Mouse (Mus musculus) c-Kit-positive CD71-positive TER-119-negative erythroid progenitor cells, embryonic 14.5 days (primary cell): ENCODE results near the gene Kpna3.
A peak's percentile ranks its signal among the peaks of the same experiment; 100 is the strongest.
"Not testable (repeated sequence)": the region's sequence is repeated elsewhere in the genome, so short reads cannot be mapped to it uniquely, and the experiment has no call there.

Source experiments
- DNase-seq: peaks from one replicate; pipeline ENCODE4 v3.0.0-alpha.2; 2013; ENCODE audit warnings: low read depth

Kpna3 gene

DNA sequence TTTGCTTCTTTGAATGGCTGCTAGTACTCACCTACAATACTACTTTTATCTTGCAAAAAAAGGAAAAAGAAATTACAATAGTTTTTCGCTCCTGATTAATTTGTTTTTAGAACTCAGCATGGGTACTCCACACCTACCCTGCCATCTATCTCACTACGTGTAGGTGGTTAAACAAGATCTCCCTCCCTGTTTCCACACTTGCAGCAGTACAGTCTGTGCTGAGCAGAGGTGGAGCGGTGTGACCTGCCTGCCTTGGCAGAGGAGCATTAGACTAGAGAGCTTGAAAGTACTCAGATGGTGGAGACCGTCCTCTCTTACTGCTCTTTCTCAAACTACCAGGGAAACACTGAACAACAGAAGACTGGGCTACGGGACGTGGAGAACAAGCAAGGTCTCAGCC lies 44.9 kb downstream of the Kpna3 start:
- DNase-seq: no peak

DNA sequence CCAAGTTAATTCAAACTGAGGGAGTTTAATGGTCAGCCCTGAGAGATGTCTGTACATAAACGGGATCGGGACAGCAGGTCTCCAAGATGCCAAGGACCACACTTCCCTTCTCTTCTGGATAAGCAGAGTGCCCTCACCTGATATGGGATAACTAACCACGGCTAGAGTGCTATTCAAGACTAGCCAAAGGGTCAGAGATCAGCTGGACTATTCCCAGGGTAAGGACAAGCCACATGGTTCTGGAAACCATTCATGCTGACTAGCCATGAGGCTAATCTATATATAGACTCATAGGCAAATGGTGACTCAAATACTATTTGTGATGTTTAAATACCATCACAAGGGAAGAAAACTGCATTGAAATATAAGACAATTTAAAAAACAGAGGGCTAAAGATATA lies 49.1 kb downstream of the Kpna3 start:
- no peak for DNase-seq

DNA sequence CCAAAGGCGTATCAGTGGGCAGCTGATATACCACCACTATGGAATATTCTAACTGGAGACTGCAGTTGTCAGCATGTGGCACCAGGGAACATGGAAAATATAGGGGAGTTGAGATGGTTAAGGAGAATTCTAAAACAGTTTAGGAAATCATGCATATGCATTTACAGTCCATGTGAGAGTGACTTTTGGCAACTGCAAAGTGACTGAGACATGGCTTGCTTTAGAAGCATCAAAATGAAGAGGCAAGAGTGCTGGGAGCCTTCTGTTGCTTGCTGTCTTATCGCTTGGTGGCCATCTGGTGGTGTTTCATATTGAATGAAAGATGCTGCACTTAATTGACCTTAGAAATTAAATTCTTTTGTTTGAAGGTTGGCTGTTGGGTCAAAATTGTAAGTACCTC lies 72.4 kb downstream of the Kpna3 start:
- DNase-seq: no peak

DNA sequence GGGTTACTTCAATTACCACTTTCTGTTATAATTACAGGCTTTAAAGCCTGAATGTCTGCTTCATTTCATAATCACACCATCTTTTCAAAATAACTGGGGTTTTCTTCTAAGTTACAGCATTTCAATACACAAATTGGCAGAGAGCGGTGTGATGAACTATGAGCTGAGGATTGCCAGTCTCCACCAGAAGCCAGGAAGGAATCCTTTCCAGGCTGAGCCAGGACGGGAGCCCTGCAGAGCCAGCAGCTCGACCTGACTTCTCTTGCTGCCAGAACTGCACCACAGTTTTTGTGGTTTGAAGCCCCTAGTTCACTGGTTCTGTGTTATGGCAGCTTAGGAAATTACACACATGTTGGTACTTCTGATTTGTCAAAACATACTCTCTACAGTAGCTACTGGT lies 75.0 kb downstream of the Kpna3 start:
- DNase-seq: no peak

DNA sequence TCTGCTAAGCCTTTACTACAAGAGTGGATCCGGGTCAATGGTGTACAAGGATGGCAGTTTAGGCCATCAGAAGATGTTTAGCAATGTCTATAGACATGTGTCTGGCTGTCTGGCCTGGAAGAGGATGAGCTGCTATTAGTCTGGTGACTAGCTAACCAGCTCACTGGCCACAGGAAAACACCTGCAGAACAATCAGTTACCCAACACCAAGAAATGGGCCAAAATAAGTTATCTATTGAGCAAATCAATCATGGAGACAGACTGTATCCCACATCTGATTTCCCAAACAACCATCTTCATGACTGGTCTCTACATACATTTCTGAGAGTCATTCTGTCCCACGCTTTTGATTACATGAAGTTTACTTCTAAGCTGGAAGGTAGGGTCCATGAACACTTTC lies 75.9 kb downstream of the Kpna3 start:
- no peak for DNase-seq

DNA sequence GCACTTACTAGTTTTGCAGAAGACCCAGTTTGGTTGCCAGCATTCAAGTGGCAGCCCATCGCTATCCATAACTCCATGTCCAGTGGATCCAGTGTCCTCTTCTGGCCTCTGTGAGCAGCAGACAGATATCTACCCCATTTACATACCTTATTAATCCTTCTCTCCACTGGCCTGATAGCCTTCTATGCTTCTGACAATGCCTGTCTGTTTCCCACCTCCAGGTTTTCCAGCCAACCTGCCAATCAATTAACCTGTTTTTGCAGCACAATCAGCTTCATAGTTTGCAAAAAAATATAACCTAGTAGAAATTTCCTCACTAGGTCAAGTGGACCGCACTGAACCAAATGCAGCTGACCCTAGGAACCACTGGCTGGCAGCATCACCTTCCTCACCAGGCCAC lies 77.4 kb downstream of the Kpna3 start:
- DNase-seq: no peak

DNA sequence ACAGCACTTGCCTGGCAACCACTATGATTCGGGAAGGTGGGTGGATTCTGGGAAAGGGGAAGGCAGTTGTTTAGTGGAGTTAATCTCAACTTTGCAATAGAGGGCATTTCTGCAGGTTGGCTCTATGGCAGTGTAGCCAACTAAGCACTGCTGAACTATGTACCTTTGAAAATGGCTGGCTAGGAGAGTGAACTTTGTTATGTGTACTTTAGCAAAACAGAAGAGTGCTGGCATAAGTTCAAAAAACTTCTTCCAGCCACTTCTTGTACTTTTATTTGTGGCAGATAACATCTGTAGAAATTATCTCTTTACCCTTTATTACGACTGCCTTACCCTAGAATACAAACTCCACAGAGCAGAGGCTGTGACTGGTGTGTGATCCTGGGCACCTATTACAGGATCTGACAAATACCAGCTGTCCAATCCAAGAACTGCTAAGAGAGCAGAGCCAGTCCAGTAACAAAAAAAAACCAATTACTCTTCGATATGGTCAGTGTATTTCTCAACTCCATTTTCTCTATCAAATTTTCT lies 78.6 kb downstream of the Kpna3 start:
- DNase-seq: no peak

DNA sequence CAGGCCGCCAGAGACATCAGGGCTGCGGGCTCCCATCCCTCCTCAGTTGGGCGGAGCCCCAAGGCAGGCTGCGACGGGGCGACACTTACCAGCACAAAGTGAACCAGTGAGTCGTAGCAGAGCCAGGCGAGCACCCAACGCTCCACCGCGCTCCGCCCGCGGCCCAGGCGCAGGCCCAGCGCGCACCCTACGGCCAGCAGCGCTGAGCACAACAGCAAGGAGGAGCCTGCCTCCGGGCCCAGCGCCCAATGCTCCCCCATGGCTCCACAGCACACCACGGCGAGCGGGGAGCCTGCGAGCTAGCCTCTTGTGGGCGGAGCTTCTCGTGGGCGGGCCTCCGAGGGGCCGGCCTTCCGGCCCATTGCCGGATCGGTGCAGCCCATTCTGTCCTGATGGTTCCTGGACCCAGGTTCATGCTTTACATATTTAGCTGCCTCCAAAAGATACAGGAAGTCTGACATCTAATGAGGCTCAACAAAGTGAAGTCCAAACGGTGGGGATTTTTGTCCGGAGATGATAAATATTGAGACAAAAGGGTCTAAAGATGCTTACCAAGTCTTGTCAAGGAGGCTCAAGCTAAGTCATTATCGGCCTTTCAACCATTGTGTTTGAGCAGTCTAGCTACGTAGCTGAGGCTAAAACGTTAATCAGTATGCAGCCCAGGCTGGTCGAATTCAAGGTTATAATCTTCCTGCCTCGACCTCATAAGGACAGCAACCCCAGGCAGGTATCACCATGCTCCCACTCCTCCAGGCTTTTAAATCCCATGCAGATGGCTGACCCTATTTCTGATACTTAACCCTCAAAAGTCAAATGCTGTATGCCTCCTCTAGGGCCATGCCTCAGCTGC lies 79.3 kb downstream of the Kpna3 start, which contains the start of gene Ebpl:
Gene Ebpl (minus strand): TSS at position 309 of the 850 bp plus-strand sequence.
- peak; percentile 81 for DNase-seq

DNA sequence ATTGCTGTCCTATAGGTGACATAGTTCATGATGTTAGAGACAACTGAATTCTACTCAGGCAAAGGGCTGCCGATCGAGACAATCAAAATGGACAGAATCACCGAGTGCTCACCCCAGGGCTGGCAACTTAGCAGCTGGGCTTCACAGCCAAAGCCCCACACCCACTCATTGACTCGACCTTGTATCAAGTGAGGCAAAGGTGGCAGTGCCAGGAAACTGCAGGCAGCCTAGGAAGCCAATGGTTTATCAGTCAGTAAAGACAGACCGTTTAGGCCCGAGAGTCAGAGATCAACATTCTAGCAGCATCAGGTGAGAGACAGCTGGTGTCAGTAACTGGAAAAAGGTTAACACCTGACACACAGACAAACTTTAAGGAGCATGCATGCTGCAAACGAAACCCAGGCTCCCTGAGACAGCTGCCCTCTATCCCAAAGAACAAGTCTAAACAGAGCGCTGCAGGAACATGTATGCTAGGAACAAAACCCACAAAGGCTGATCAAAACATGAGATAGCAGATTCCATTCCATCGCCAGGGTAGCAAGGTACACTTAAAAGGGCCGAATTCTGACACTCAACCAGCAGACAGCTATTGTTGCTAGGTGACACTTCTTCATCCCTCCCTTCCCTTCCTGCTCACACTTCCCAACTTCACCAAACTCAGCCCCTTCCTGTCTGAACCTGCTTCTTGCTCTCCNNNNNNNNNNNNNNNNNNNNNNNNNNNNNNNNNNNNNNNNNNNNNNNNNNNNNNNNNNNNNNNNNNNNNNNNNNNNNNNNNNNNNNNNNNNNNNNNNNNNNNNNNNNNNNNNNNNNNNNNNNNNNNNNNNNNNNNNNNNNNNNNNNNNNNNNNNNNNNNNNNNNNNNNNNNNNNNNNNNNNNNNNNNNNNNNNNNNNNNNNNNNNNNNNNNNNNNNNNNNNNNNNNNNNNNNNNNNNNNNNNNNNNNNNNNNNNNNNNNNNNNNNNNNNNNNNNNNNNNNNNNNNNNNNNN lies 85.1 kb downstream of the Kpna3 start:
- DNase-seq: no peak

DNA sequence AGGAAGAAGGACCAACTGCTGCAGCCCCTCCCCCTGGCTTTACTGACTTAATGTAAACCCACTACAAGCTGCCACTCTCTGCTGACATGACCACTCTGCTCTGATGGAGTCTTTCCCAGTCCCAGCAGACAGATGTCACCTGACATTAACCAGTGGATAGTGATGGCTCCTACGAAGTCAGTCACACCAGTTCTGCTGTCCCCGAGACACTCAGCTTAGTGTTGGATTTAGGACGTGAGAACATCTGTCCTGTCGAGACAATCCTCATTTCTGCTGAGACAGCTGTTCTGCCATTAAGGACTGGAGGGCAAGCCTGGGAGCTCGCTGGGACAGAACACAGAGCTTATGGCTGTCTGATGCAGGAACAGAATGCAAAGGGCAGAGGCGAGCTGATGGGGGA lies 88.9 kb downstream of the Kpna3 start:
- no peak for DNase-seq

DNA sequence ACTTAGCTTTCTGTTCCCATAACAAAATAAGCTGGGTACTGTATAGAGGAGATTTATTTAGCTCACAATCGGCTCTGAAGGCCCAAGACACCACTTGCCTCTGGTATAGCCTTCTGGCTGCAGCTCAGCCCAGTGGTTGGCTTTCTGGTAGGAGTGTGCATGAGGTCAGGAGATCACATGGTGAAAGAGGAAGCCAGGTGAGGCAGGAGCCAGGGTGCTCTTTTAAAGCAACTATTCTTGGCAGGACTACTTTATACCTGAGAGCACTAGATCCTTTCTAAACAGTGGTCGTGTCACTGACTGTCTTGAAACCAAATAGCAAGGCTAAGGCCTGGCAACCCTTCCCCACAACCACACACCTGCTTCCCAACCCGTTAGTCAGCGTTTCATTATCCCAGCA lies 89.8 kb downstream of the Kpna3 start:
- DNase-seq: no peak

DNA sequence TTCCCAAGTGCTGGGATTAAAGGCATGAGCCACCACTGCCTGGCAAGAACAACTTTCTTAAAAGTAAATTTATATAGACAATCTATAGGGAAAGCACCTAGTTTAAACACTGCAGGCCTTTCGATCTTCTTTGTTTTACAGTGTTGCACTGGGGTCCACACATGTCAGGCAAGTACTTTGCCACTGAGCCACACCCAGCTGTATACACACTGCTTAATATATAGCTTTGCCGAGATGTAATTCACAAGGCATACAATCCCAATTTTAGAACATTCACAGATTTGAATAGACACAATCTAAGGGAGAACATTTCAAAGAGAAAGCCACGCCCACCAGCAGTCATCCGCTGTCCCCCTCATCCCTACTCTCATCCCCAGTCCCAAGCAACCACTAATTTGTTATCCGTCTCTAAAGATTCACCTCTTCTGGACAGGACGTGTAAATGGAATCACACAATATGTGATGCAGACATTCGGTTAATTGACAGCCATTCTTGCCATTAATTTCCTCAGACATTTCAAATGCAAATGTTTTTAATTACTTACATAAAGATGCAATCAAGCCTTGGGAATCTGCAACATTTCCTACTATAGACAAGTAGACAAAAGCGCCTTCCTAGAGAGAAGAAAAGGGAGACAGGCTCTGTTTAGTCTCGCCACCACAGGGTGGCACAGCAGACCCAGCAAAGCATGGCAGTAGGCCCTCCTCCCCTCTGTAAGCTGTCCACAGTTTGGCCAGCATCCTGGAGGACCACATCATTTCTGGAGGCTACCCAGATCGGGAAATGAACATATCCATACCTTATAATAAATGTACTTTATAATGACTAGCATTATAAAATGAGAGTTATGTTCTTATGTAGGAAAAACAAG lies 92.6 kb downstream of the Kpna3 start:
- DNase-seq: no peak

DNA sequence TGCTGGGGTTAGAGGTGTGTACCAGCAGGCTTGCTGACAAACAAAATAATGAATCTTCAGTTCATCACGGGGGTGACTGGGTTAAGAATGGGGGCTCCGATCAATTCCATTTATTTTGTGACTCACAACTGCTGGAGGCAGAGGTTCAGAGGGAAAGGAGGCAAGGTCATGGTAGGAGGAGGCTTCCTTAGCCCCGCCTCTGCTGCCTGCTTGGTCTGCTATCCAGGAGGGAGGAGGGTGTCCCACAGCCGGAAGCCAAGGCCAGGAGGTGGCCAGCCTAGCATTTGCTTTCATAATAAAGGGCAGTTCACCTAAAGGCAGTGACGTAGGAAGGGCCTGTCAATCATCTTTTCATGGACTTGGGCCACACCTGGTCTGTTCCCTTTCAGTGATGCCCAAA lies 95.1 kb downstream of the Kpna3 start:
- DNase-seq: no peak

DNA sequence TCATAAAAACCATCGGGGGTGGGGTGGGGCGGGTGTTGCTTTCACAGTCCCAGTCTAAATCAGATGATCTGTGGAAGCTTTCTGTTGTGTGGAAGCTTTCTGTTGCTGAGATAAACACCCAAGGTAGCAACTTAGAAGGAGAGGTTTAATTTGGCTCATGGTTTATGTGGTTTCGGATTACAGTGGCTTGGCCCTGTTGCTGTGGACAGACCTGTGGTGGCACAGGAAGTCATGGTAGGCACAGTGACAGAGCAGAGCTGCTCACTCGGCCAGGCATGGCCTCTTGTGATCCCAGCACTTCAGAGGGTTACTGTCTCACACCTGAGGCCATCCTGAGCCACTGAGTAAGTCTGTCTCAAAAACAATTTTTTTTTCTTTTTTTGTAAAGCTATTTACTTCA lies 100.3 kb downstream of the Kpna3 start:
- DNase-seq: no peak

DNA sequence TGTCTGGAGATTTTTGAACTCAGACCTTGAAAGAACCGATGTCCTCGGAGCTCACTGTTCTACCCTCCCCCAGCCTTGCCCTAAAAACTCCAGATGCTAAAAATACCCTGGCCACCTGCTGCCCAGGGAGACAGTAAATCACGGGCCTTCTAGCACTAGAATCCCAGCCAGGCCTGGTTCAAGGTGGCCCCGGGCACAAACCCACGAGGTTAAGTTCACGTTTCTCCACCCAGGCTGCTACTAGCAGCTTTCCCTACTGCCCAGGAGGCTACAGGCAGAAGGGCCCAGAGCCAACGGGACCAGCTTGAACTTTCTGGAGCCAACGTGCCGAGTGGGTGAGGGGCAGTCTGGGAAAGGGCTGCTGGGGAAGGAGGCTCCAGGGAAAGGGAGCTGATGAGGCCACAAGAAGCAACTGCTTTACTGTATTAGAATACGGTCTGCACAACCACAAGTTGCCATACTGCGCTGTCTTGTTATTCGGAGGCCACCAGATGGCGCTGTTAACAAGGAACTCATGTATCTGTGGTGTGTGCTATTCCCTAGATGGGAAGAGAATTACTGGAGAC lies 108.6 kb downstream of the Kpna3 start:
- DNase-seq: peak; percentile 77

DNA sequence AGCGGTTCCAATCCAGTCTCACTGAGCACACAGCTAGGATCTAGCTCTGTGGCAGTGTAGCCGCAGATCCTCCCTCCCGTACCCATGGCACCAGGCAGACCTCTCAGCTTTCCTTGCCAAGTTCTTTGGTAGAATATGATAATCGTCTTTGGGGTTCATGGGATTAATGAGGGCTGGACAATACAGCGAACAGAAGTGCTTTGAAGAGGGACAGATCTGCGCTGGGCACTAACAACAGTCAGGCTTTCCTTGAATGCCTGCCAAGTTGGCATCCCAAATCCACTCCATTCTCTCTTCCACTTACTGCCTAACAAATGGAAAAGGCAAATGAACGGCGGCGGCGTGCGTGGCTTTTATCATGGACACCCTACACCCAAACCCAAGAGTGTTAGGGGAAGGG lies 109.1 kb downstream of the Kpna3 start:
- DNase-seq: no peak

DNA sequence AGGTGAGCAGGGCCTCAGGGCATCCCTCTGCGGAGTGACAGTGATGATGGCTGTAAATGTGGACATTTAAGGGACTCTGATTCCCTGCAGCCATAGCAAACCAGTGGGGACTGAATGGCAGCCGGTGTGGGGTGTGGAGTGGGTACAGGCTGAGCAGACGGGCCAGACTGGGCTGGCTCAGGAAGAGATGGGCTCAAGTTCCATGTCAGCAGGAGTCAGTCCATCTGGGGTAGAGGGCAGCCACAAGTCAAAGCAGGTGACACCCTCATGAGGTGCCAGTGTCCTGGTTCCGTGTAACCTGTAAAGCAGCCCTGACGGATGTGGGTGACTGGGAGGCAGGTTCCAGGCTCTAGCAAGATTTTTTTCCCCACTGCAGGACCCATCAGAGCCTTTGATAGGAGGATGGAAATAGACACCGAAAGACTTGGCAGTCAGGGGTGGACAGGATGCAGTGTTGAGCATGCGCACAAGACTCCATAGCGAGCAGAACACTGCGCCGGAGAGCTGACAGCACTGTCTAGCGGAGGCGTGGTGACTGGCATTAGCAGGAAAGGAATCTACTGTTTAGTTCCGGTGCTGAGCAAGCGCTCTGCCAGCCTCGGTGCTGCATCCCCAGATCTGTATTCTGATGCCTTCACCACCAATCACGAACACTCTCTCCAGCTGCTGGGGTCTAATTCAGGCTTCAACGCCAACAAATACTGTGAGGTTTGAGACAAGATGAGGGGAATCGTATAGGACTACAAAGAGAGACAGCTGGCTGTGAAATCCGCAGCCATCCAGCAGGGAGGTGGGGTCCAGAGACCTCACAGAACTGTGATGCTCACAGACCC lies 111.8 kb downstream of the Kpna3 start:
- peak; percentile 43 for DNase-seq

DNA sequence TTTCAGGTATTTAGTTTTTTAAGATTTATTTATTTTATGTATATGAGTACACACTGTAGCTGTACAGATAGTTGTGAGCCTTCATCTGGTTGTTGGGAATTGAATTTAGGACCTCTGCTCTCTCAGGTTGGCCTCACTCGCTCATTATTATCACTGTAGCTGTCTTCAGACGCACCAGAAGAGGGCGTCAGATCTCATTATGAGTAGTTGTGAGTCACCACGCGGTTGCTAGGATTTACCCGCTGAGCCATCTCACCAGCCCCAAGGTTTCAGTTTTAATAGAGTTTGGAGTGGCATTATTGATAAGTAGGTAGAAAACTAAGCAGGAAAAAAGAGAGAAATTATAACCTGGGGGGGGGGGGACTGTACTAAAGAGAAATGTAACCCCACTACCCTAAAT lies 112.7 kb downstream of the Kpna3 start:
- not testable (repeated sequence) for DNase-seq

DNA sequence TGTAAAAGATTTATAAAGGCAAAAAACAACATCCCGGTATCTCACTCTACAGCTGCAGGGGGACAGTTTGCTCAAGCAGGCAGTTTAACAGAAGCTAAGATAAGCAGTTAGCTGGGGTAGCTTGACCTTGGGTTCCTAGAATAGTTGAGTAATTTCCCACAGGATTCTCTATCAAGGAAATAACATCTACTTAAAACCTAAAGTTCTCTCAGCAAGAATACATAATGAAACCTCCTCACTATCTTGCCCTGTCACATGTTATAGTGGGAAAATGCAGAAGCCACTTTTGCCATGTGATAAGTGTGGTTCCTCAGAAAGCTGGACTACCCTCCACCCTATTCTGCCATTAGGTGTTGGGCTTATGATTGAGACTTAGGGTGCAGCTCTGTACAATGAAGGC lies 116.9 kb downstream of the Kpna3 start:
- no peak for DNase-seq

DNA sequence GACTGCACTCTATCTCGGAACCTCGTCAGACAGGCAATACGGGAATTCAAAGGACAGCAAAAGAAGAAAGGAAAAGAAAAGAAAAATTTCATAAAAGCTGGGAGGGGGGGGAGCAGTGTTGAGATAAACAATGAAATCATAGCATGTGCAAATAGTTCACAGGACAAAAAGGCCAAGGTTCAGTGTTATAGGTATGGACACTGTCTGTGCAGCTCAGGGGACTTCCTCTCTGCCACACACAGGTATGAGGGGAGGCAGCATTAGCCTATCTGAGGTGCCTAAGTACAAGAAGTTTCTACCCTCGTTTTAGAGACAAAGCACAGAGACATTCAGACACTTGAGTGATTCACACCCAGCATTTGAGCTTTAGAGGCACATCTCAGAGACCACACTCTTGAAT lies 118.5 kb downstream of the Kpna3 start:
- DNase-seq: no peak
